Mouse (Mus musculus) activated CD4-positive, CD25-positive, alpha-beta regulatory T cell, adult 9 weeks (primary cell): ENCODE data around the gene Slc6a15. TPM values are rescaled to one million over a fixed set of nuclear protein-coding genes. Genes with fewer than 3 reads are reported as not detected.

Experiments used
- polyA plus RNA-seq: library from polyadenylated mRNA; unstranded; fragments of 100-300 nt; shearing (Covaris generic); gene quantifications from one replicate; pipeline ENCODE4 v1.2.1, GENCODE M21; 2017

Gene Slc6a15
- not detected for polyA plus RNA-seq

DNA sequence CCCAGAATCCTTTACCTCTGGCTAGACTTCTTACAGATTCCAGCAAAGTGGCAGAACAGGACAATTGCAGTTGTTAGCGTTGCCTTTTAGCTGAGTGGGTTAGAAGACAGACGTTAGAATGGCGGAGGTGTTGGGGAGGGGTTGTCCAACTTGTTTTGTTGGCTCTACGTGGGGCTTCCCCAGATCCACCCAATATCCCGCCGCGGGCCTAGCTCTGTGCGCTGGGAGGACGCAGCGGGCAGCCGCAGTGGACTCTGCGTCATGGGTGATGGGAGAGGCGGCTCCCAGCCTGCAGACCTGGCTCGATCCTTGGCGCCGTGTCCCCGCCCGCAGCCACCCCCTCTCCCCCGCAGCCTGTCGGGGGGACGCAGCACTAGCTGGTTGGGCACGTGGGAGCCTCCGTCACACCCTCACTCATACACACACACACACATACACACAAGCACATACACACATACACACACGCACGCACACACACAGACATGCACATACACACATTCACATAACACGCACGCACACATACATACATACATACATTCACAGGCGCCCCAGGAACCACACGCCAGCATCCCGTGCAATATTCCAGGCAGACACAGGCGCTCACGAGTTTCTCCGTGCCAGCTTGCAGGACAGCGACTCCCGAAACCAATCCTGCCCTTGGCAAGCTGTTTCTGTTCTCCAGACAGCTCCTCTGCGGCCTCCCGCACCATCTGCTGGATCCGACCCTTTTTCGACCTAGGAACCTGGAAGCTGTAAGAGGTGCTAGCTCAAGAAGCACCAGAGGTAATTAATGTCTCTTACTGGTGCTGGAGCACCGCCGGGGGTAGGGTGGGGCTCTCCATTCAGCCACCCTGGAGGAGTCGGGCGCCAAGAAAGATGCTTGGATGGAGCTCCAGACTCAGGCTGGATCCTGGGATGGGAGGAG is at the start of gene Slc6a15:
Slc6a15 (plus strand) TSS at position 413 of the 925 bp plus-strand sequence.

Other genes starting within 250 kb of the Slc6a15 start
- not detected for gene Lrriq1, start 131.5 kb upstream of the Slc6a15 start, polyA plus RNA-seq